Mouse (Mus musculus) limb, embryonic 14.5 days (tissue): ENCODE results near the gene Ncapg2. TPM values are rescaled to one million over a fixed set of nuclear protein-coding genes. Genes with fewer than 3 reads are reported as not detected.

Experiments used
- ATAC-seq: fragments of 200-750 bp; cut with Nextera tagmentation; 2 replicates; pipeline ENCODE4 v1.8.0; 2017; ENCODE audit warnings: low read depth, moderate number of reproducible peaks, moderate TSS enrichment; ENCODE audit not compliant: low FRiP score
- DNase-seq: peaks from one replicate; pipeline ENCODE4 v3.0.0-alpha.2; 2015; ENCODE audit warnings: low spot score
- H3K27ac ChIP-seq: fragments of 300-500 bp; sonication (generic); replicated peaks from 2 replicates; pipeline ENCODE4 v1.5.1; 2014; ENCODE audit warnings: low read depth, mild to moderate bottlenecking, low read length, moderate library complexity, mixed read lengths
- H3K27me3 ChIP-seq: fragments of 300-500 bp; sonication (generic); 2 replicates; pipeline ENCODE4 v1.6.1; 2014; ENCODE audit warnings: low read length, mixed read lengths; ENCODE audit not compliant: control insufficient read depth, insufficient read depth
- H3K36me3 ChIP-seq: fragments of 300-500 bp; sonication (generic); 2 replicates; pipeline ENCODE4 v1.6.1; 2014; ENCODE audit warnings: mild to moderate bottlenecking, low read length, moderate library complexity, mixed read lengths; ENCODE audit not compliant: control insufficient read depth, insufficient read depth
- H3K4me1 ChIP-seq: fragments of 300-500 bp; sonication (generic); 2 replicates; pipeline ENCODE4 v1.6.1; 2014; ENCODE audit warnings: antibody characterized with exemption, low read length, mixed read lengths; ENCODE audit not compliant: control insufficient read depth, insufficient read depth
- H3K4me2 ChIP-seq: fragments of 300-500 bp; sonication (generic); replicated peaks from 2 replicates; pipeline ENCODE4 v1.6.1; 2014; ENCODE audit warnings: low read depth, mild to moderate bottlenecking, low read length, moderate library complexity; ENCODE audit not compliant: severe bottlenecking
- H3K4me3 ChIP-seq: fragments of 300-500 bp; sonication (generic); replicated peaks from 2 replicates; pipeline ENCODE4 v1.5.1; 2014; ENCODE audit warnings: low read length
- H3K9ac ChIP-seq: fragments of 300-500 bp; sonication (generic); 2 replicates; pipeline ENCODE4 v1.6.1; 2014; ENCODE audit warnings: mild to moderate bottlenecking, low read depth, low read length, moderate library complexity; ENCODE audit not compliant: severe bottlenecking
- H3K9me3 ChIP-seq: fragments of 300-500 bp; sonication (generic); 2 replicates; pipeline ENCODE4 v1.6.1; 2016; ENCODE audit warnings: low read length; ENCODE audit not compliant: control insufficient read depth
- POLR2A ChIP-seq: fragments of 200-500 bp; IDR thresholded peaks from 2 replicates; pipeline ENCODE4 v1.8.0; 2012; ENCODE audit warnings: inconsistent platforms, mild to moderate bottlenecking, moderate library complexity, borderline replicate concordance; ENCODE audit not compliant: insufficient read depth, insufficient read length; ENCODE audit errors: extremely low read depth
- WGBS: fragments of 180-500 bp; shearing (Covaris S2); extraction: QIAGEN DNeasy Blood & Tissue Kit; methylation state at CpG from one replicate; pipeline ENCODE4 v1.1.7; 2014; 5-methylcytosine and 5-hydroxymethylcytosine counted together
- polyA plus RNA-seq, 2 experiments: library from polyadenylated mRNA; depleted of rRNA in 1 of 2; stranded (reverse) in 1 of 2; unstranded in 1 of 2; fragments of >200 nt; fragmentation: Nextera tagmentation in 1 of 2; extraction: Ambion mirVana in 1 of 2; gene quantifications; 2 replicates each; pipeline versions ENCODE4 v1.2.1 to v1.2.3; 2012 to 2014

Gene Ncapg2
- polyA plus RNA-seq, 2 experiments: 24.1 to 37.4 TPM

DNA sequence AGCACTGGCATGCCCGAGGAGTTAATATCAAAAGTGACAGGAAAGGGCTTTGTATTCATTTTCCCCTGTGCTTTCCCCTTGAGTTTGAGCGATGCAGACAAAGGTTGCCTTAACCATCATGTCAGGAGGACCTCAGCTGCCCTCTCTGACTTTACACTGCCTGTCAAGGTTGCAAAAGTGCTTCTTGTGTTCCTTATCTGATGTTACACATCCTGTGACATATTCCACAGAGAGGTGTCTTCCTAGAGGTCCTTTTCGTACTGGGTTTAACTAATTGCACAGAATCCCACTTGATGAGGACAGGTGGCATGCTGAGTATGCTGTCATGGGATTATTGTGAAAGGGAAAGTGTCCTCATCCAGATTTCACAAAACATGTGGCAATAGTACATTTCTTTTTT is 63.9 kb downstream of the Ncapg2 start:
- WGBS: 85% methylated on average over 3 of the region's 3 CpGs
- Histone ChIP-seq H3K36me3 (no peaks in the 10 kb centered on the region), H3K27ac (no peak overlapping the region), H3K4me3 (no peak overlapping the region), H3K4me1 (no peaks in the 10 kb centered on the region), H3K9me3 (no peaks in the 10 kb centered on the region), H3K4me2 (no peak overlapping the region), H3K27me3 (no peaks in the 10 kb centered on the region), H3K9ac (no peak overlapping the region)
- no peak for TF ChIP-seq POLR2A
- no peak for ATAC-seq
- no peak for DNase-seq

DNA sequence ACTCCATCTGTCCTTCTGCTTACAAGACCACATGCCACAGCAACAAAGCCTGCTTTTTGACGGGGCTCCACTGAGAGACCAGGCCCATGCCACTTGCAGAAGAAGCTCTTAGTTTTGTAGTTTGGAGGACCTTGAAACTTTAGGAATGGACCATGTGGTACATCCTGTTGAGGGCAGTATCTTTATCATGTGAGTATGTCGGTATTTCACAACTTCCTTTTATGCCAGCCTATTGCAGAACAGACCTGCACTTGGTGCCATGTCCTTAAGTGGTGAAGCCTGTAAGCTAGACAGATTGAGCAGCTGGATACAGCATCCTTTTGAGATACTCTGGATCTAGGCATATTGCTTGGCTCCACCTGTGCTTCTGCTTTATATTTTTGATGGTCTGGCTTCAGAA is 68.1 kb downstream of the Ncapg2 start:
- ATAC-seq (no peak), DNase-seq (no peak)
- Histone ChIP-seq H3K27ac (no peak overlapping the region), H3K4me3 (no peak overlapping the region), H3K4me2 (no peak overlapping the region), H3K9me3 (no peaks in the 10 kb centered on the region), H3K27me3 (no peaks in the 10 kb centered on the region), H3K36me3 (no peaks in the 10 kb centered on the region), H3K9ac (no peak overlapping the region), H3K4me1 (no peaks in the 10 kb centered on the region)
- WGBS: 77% methylated on average over 2 of the region's 2 CpGs
- TF ChIP-seq POLR2A: no peak

DNA sequence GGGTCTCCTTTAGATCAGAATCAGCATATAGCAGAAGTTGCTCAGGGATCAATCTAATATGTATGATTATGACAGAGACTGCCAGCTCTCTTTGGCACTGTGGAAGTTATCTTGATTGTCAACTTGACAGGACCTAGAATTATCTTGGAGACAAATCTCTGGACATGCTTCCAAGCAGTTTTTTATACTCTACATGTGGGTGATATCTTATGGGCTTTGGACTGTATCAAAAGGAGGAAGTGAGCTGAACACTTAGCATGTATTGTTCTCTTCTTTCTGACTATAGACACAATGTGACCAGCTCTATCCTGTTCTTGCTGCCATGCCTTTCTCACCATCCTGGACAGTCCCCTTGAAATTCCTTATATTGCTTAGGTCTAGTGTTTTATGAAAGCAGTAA is 68.6 kb downstream of the Ncapg2 start:
- H3K27ac ChIP-seq: no peak overlapping the region
- H3K9ac ChIP-seq: no peak overlapping the region
- ATAC-seq: no peak
- H3K4me2 ChIP-seq: no peak overlapping the region
- H3K36me3 ChIP-seq: no peaks in the 10 kb centered on the region
- no peak for TF ChIP-seq POLR2A
- H3K9me3 ChIP-seq: no peaks in the 10 kb centered on the region
- H3K4me3 ChIP-seq: no peak overlapping the region
- no peaks in the 10 kb centered on the region for H3K4me1 ChIP-seq
- H3K27me3 ChIP-seq: no peaks in the 10 kb centered on the region
- DNase-seq: no peak

DNA sequence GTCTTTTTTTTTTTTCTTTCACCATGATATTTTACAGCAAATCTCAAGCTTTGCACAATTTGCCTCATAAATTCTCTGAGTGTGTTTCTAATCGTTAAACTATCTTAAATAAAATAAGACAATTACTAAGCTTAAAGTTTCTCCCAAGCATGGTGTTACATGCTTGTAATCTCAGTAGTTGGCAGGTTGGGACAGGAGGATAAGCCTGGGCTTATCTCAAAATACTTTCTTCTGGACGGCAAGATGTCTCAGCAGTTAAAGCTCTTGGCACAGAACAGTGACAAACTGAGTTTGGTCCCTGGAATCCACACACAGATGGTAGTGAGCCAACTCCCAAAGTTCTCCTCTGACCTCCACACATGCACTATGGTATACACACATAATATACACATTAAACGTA is 69.5 kb downstream of the Ncapg2 start:
- H3K4me2 ChIP-seq: no peak overlapping the region
- ATAC-seq (no peak), DNase-seq (no peak)
- no peak overlapping the region for H3K27ac ChIP-seq
- 62% methylated on average over 3 of the region's 3 CpGs for WGBS
- H3K4me3 ChIP-seq: no peak overlapping the region
- H3K36me3 ChIP-seq: no peaks in the 10 kb centered on the region
- H3K4me1 ChIP-seq: no peaks in the 10 kb centered on the region
- TF ChIP-seq POLR2A: no peak
- no peak overlapping the region for H3K9ac ChIP-seq
- H3K9me3 ChIP-seq: no peaks in the 10 kb centered on the region
- H3K27me3 ChIP-seq: no peaks in the 10 kb centered on the region

DNA sequence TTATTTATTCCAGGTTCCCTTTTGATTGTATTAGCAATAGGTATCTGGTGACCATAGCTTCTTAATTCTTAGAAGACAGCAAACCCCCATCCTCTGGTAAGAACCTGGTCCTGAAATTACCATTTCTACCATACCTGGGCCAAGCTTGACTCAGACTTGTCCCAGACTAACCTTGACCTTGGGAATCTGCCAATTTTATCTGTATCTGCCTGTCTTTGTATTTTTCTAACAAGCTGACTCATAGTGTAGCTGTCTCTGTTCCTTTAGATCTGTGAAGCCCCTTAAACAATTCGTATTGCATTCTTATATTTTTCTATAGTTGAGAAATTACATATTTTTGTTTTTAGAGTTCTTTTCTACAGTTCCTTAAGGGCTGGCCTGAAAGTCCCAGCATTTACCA is 73.6 kb downstream of the Ncapg2 start:
- DNase-seq (no peak), ATAC-seq (no peak)
- TF ChIP-seq POLR2A: no peak
- no peak overlapping the region for H3K4me3 ChIP-seq
- no peak overlapping the region for H3K4me2 ChIP-seq
- no peak overlapping the region for H3K27ac ChIP-seq
- H3K9ac ChIP-seq: no peak overlapping the region
- H3K27me3 ChIP-seq: no peaks in the 10 kb centered on the region
- no peaks in the 10 kb centered on the region for H3K9me3 ChIP-seq
- 68% methylated on average over 1 of the region's 1 CpGs for WGBS
- H3K4me1 ChIP-seq: no peaks in the 10 kb centered on the region
- H3K36me3 ChIP-seq: no peaks in the 10 kb centered on the region

- WGBS: 79% methylated on average over 1 of the region's 1 CpGs
- TF ChIP-seq POLR2A: no peak
Measured at GRCm38 (mm10) chr12:116481921-116482320, 76.7 kb downstream of the Ncapg2 start.

More at GRCm38 (mm10) chr12:116481921-116482320, 76.7 kb downstream of the Ncapg2 start:
- Histone ChIP-seq H3K27ac (no peak overlapping the region), H3K9ac (no peak overlapping the region), H3K4me3 (no peak overlapping the region), H3K9me3 (no peaks in the 10 kb centered on the region), H3K36me3 (no peaks in the 10 kb centered on the region), H3K4me1 (peaks cover 8% of the 10 kb centered on the region; the same call in 1 of the 2 replicates), H3K27me3 (peaks cover 7% of the 10 kb centered on the region; the same call in 1 of the 2 replicates), H3K4me2 (no peak overlapping the region)
- no peak for ATAC-seq
- no peak for DNase-seq
